Mouse (Mus musculus) limb, embryonic 14.5 days (tissue): ENCODE measurements at regions not wholly inside any gene's neighbourhood (a gene's known extent, or its start where the extent isn't known, plus 50 kb on each side); places are given as distances from the start of the nearest gene placed in this dataset.

Source experiments
- ATAC-seq: fragments of 200-750 bp; cut with Nextera tagmentation; 2 replicates; pipeline ENCODE4 v1.8.0; 2017; ENCODE audit warnings: low read depth, moderate number of reproducible peaks, moderate TSS enrichment; ENCODE audit not compliant: low FRiP score
- DNase-seq: peaks from one replicate; pipeline ENCODE4 v3.0.0-alpha.2; 2015; ENCODE audit warnings: low spot score
- H3K27ac ChIP-seq: fragments of 300-500 bp; sonication (generic); replicated peaks from 2 replicates; pipeline ENCODE4 v1.5.1; 2014; ENCODE audit warnings: low read depth, mild to moderate bottlenecking, low read length, moderate library complexity, mixed read lengths
- H3K27me3 ChIP-seq: fragments of 300-500 bp; sonication (generic); 2 replicates; pipeline ENCODE4 v1.6.1; 2014; ENCODE audit warnings: low read length, mixed read lengths; ENCODE audit not compliant: control insufficient read depth, insufficient read depth
- H3K36me3 ChIP-seq: fragments of 300-500 bp; sonication (generic); 2 replicates; pipeline ENCODE4 v1.6.1; 2014; ENCODE audit warnings: mild to moderate bottlenecking, low read length, moderate library complexity, mixed read lengths; ENCODE audit not compliant: control insufficient read depth, insufficient read depth
- H3K4me1 ChIP-seq: fragments of 300-500 bp; sonication (generic); 2 replicates; pipeline ENCODE4 v1.6.1; 2014; ENCODE audit warnings: antibody characterized with exemption, low read length, mixed read lengths; ENCODE audit not compliant: control insufficient read depth, insufficient read depth
- H3K4me2 ChIP-seq: fragments of 300-500 bp; sonication (generic); replicated peaks from 2 replicates; pipeline ENCODE4 v1.6.1; 2014; ENCODE audit warnings: low read depth, mild to moderate bottlenecking, low read length, moderate library complexity; ENCODE audit not compliant: severe bottlenecking
- H3K4me3 ChIP-seq: fragments of 300-500 bp; sonication (generic); replicated peaks from 2 replicates; pipeline ENCODE4 v1.5.1; 2014; ENCODE audit warnings: low read length
- H3K9ac ChIP-seq: fragments of 300-500 bp; sonication (generic); 2 replicates; pipeline ENCODE4 v1.6.1; 2014; ENCODE audit warnings: mild to moderate bottlenecking, low read depth, low read length, moderate library complexity; ENCODE audit not compliant: severe bottlenecking
- H3K9me3 ChIP-seq: fragments of 300-500 bp; sonication (generic); 2 replicates; pipeline ENCODE4 v1.6.1; 2016; ENCODE audit warnings: low read length; ENCODE audit not compliant: control insufficient read depth
- POLR2A ChIP-seq: fragments of 200-500 bp; IDR thresholded peaks from 2 replicates; pipeline ENCODE4 v1.8.0; 2012; ENCODE audit warnings: inconsistent platforms, mild to moderate bottlenecking, moderate library complexity, borderline replicate concordance; ENCODE audit not compliant: insufficient read depth, insufficient read length; ENCODE audit errors: extremely low read depth
- WGBS: fragments of 180-500 bp; shearing (Covaris S2); extraction: QIAGEN DNeasy Blood & Tissue Kit; methylation state at CpG from one replicate; pipeline ENCODE4 v1.1.7; 2014; 5-methylcytosine and 5-hydroxymethylcytosine counted together

- WGBS = 63% methylated on average over 9 of the region's 9 CpGs
- no peak for DNase-seq
Observed at GRCm38 (mm10) chr12:106840150-106840651, 648.2 kb upstream of the 3110018I06Rik start.

GRCm38 (mm10) chr12:106841996-106842395 is 646.4 kb upstream of the 3110018I06Rik start:
- Histone ChIP-seq H3K4me1 (peaks cover 4% of the 10 kb centered on the region; the same call in 1 of the 2 replicates), H3K36me3 (no peaks in the 10 kb centered on the region), H3K27ac (no peak overlapping the region), H3K9ac (no peak overlapping the region), H3K4me3 (no peak overlapping the region), H3K27me3 (no peaks in the 10 kb centered on the region), H3K9me3 (no peaks in the 10 kb centered on the region), H3K4me2 (no peak overlapping the region)
- DNase-seq (no peak), ATAC-seq (no peak)
- WGBS = 72% methylated on average over 8 of the region's 8 CpGs
- TF ChIP-seq POLR2A = no peak

More at GRCm38 (mm10) chr12:106840150-106840651, 648.2 kb upstream of the 3110018I06Rik start:
- H3K9ac ChIP-seq = no peak overlapping the region
- H3K9me3 ChIP-seq = no peaks in the 10 kb centered on the region
- no peak overlapping the region for H3K4me3 ChIP-seq
- no peak for TF ChIP-seq POLR2A
- H3K4me1 ChIP-seq = peaks cover 4% of the 10 kb centered on the region; the same call in 1 of the 2 replicates
- no peak overlapping the region for H3K4me2 ChIP-seq
- no peak overlapping the region for H3K27ac ChIP-seq
- H3K36me3 ChIP-seq = no peaks in the 10 kb centered on the region
- no peaks in the 10 kb centered on the region for H3K27me3 ChIP-seq
- ATAC-seq = no peak

- H3K4me2 ChIP-seq = no peak overlapping the region
- H3K4me1 ChIP-seq = peaks cover 4% of the 10 kb centered on the region; the same call in 1 of the 2 replicates
- WGBS = 60% methylated on average over 8 of the region's 8 CpGs
- TF ChIP-seq POLR2A = no peak
- DNase-seq (no peak), ATAC-seq (no peak)
- H3K27me3 ChIP-seq = no peaks in the 10 kb centered on the region
- H3K36me3 ChIP-seq = no peaks in the 10 kb centered on the region
- no peak overlapping the region for H3K27ac ChIP-seq
- no peak overlapping the region for H3K4me3 ChIP-seq
- no peaks in the 10 kb centered on the region for H3K9me3 ChIP-seq
- H3K9ac ChIP-seq = no peak overlapping the region
Observed at GRCm38 (mm10) chr12:106842396-106842795, 646.0 kb upstream of the 3110018I06Rik start.

- no peak for ATAC-seq
- 74% methylated on average over 4 of the region's 4 CpGs for WGBS
- TF ChIP-seq POLR2A = no peak
Observed at GRCm38 (mm10) chr12:106851666-106852065, 636.8 kb upstream of the 3110018I06Rik start.

GRCm38 (mm10) chr12:106852736-106853135 is 635.7 kb upstream of the 3110018I06Rik start:
- H3K9me3 ChIP-seq = no peaks in the 10 kb centered on the region
- 67% methylated on average over 8 of the region's 8 CpGs for WGBS
- H3K27ac ChIP-seq = no peak overlapping the region
- H3K36me3 ChIP-seq = no peaks in the 10 kb centered on the region
- no peak overlapping the region for H3K4me2 ChIP-seq
- no peaks in the 10 kb centered on the region for H3K4me1 ChIP-seq
- ATAC-seq (no peak), DNase-seq (no peak)
- H3K9ac ChIP-seq = no peak overlapping the region
- TF ChIP-seq POLR2A = no peak
- no peak overlapping the region for H3K4me3 ChIP-seq
- H3K27me3 ChIP-seq = no peaks in the 10 kb centered on the region

More at GRCm38 (mm10) chr12:106851666-106852065, 636.8 kb upstream of the 3110018I06Rik start:
- Histone ChIP-seq H3K4me2 (no peak overlapping the region), H3K9ac (no peak overlapping the region), H3K4me3 (no peak overlapping the region), H3K27me3 (no peaks in the 10 kb centered on the region), H3K36me3 (no peaks in the 10 kb centered on the region), H3K4me1 (no peaks in the 10 kb centered on the region), H3K9me3 (no peaks in the 10 kb centered on the region), H3K27ac (no peak overlapping the region)
- DNase-seq = no peak
